Mouse (Mus musculus): ENCODE results near the gene Gpx4.
A peak's percentile ranks its signal among the peaks of the same experiment; 100 is the strongest.

The Gpx4 gene

GRCm38 (mm10) chr10:80074813-80075601, 28.0 kb downstream of the Gpx4 start:
- DNase-seq (ENCODE audit: low spot score): peak; percentile 88

GRCm38 (mm10) chr10:80075924-80076323, 29.0 kb downstream of the Gpx4 start:
- no peak for DNase-seq (ENCODE audit: low spot score)

- no peak for DNase-seq (ENCODE audit: low spot score)
Measured at GRCm38 (mm10) chr10:80076386-80076785, 29.4 kb downstream of the Gpx4 start.

- no peak for DNase-seq (ENCODE audit: low spot score)
Measured at GRCm38 (mm10) chr10:80077312-80077711, 30.3 kb downstream of the Gpx4 start.

GRCm38 (mm10) chr10:80078366-80078765, 31.4 kb downstream of the Gpx4 start:
- no peak for DNase-seq (ENCODE audit: low spot score)

- DNase-seq (ENCODE audit: low spot score): no peak
Measured at GRCm38 (mm10) chr10:80080396-80081070, 33.6 kb downstream of the Gpx4 start.

GRCm38 (mm10) chr10:80081075-80081474, 34.1 kb downstream of the Gpx4 start:
- DNase-seq (ENCODE audit: low spot score): no peak

GRCm38 (mm10) chr10:80084817-80085487, 38.0 kb downstream of the Gpx4 start:
- DNase-seq (ENCODE audit: low spot score): peak; percentile 64

GRCm38 (mm10) chr10:80086847-80087246, 39.9 kb downstream of the Gpx4 start:
- no peak for DNase-seq (ENCODE audit: low spot score)

GRCm38 (mm10) chr10:80087483-80087882, 40.5 kb downstream of the Gpx4 start:
- no peak for DNase-seq (ENCODE audit: low spot score)

- DNase-seq (ENCODE audit: low spot score): no peak
Measured at GRCm38 (mm10) chr10:80089146-80089545, 42.2 kb downstream of the Gpx4 start.

GRCm38 (mm10) chr10:80091527-80091926, 44.6 kb downstream of the Gpx4 start:
- DNase-seq (ENCODE audit: low spot score): no peak

GRCm38 (mm10) chr10:80092690-80093089, 45.7 kb downstream of the Gpx4 start:
- no peak for DNase-seq (ENCODE audit: low spot score)

- no peak for DNase-seq (ENCODE audit: low spot score)
Measured at GRCm38 (mm10) chr10:80094085-80094484, 47.1 kb downstream of the Gpx4 start.

GRCm38 (mm10) chr10:80094684-80095083, 47.7 kb downstream of the Gpx4 start:
- no peak for DNase-seq (ENCODE audit: low spot score)

GRCm38 (mm10) chr10:80095547-80095946, 48.6 kb downstream of the Gpx4 start:
- DNase-seq (ENCODE audit: low spot score): peak; percentile 41

- DNase-seq (ENCODE audit: low spot score): peak; percentile 56
Measured at GRCm38 (mm10) chr10:80097275-80097674, 50.3 kb downstream of the Gpx4 start.

GRCm38 (mm10) chr10:80098630-80099029, 51.7 kb downstream of the Gpx4 start:
- DNase-seq (ENCODE audit: low spot score): no peak

- DNase-seq (ENCODE audit: low spot score): peak; percentile 57
Measured at GRCm38 (mm10) chr10:80100982-80101381, 54.0 kb downstream of the Gpx4 start.

- DNase-seq (ENCODE audit: low spot score): peak; percentile 89
Measured at GRCm38 (mm10) chr10:80102216-80102915, 55.4 kb downstream of the Gpx4 start.

GRCm38 (mm10) chr10:80103032-80103431, 56.1 kb downstream of the Gpx4 start:
- no peak for DNase-seq (ENCODE audit: low spot score)

- no peak for DNase-seq (ENCODE audit: low spot score)
Measured at GRCm38 (mm10) chr10:80104181-80104580, 57.2 kb downstream of the Gpx4 start.

Measured in urinary bladder, postnatal 14 days (tissue).